1 mouse cellular context compared by ENCODE assay signal in the genomic region with DNA sequence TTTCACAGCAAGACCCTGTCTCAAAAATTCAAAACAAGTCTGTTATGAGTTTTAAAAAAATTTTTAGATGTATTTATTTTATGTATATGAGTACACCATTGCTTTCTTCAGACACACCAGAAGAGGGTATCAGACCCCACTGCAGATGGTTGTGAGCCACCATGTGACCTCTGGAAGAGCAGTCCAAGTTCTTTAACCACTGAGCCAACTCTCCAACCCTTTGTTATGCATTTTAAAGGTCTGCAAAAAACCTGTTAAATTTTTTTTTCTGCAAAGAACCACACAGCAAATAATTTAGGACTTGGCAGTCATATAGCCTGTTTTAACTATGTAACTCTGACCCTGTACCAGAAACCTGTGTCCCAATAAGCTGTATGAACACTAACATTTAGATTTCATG.
TF ChIP-seq lines count a peak whose summit lies in the region.

No protein-coding gene starts in this region.

TF ChIP-seq in CH12.LX, 34 proteins besides CTCF, POLR2A, EP300 and RAD21 (continued from another document):
- TF ChIP-seq MEF2A (IDR thresholded peaks at IDR 0.05; ENCODE audit: borderline replicate concordance, low read depth, low read length), result no peak
